Mouse (Mus musculus) ES-Bruce4 (cell line): ENCODE measurements around the gene Arid1a. TPM values are rescaled to one million over a fixed set of nuclear protein-coding genes. Genes with fewer than 3 reads are reported as not detected.

ENCODE experiments used
- H3K27ac ChIP-seq: 2 replicates; pipeline ENCODE4 v1.5.1; 2012; ENCODE audit warnings: low read length, inconsistent platforms; ENCODE audit not compliant: insufficient read depth
- H3K27me3 ChIP-seq: 2 replicates; pipeline ENCODE4 v1.6.1; 2012; ENCODE audit warnings: mild to moderate bottlenecking, low read length, inconsistent platforms; ENCODE audit not compliant: control insufficient read depth, poor library complexity, insufficient read depth, severe bottlenecking
- H3K36me3 ChIP-seq: 2 replicates; pipeline ENCODE4 v1.6.1; 2012; ENCODE audit warnings: inconsistent platforms, mild to moderate bottlenecking, low read length, moderate library complexity; ENCODE audit not compliant: control insufficient read depth, poor library complexity, insufficient read depth, severe bottlenecking
- H3K4me1 ChIP-seq: one replicate; pipeline ENCODE4 v1.8.1; 2011; ENCODE audit warnings: low read length; ENCODE audit not compliant: control insufficient read depth, insufficient read depth
- H3K4me3 ChIP-seq: 2 replicates; pipeline ENCODE4 v1.5.1; 2011; ENCODE audit warnings: low read depth, mild to moderate bottlenecking, low read length
- H3K9ac ChIP-seq: 2 replicates; pipeline ENCODE4 v1.6.1; 2012; ENCODE audit warnings: low read depth, mild to moderate bottlenecking, inconsistent platforms; ENCODE audit not compliant: poor library complexity, severe bottlenecking
- H3K9me3 ChIP-seq: replicated peaks from 2 replicates; pipeline ENCODE4 v1.6.1; 2012; ENCODE audit warnings: mild to moderate bottlenecking, low read length, inconsistent platforms; ENCODE audit not compliant: control insufficient read depth, poor library complexity, insufficient read depth, severe bottlenecking
- CTCF ChIP-seq: IDR thresholded peaks from one replicate; pipeline ENCODE4 v1.8.1; 2011; ENCODE audit warnings: low read depth, low read length
- EP300 ChIP-seq: IDR thresholded peaks from 2 replicates; pipeline ENCODE4 v1.6.1; 2011; ENCODE audit warnings: low read depth, low read length; ENCODE audit not compliant: insufficient read depth
- POLR2A ChIP-seq: IDR thresholded peaks from one replicate; pipeline ENCODE4 v1.8.1; 2011; ENCODE audit warnings: low read length; ENCODE audit not compliant: insufficient read depth
- polyA plus RNA-seq: library from polyadenylated mRNA; stranded (reverse); fragments of >200 nt; gene quantifications from 2 replicates; pipeline ENCODE4 v1.2.4, GENCODE M21; 2011; ENCODE audit warnings: low read depth; ENCODE audit not compliant: missing spikeins, insufficient read depth, insufficient read length

The Arid1a gene
- polyA plus RNA-seq, 1 experiment = 119 TPM

GRCm38 (mm10) chr4:133769157-133769556 lies 12.6 kb upstream of the Arid1a start:
- no peaks in the 10 kb centered on the region for H3K9me3 ChIP-seq
- H3K9ac ChIP-seq = no peak overlapping the region
- no peak overlapping the region for H3K27ac ChIP-seq
- H3K4me3 ChIP-seq = no peak overlapping the region
- H3K36me3 ChIP-seq = no peaks in the 10 kb centered on the region
- H3K4me1 ChIP-seq = peaks cover 2% of the 10 kb centered on the region
- H3K27me3 ChIP-seq = no peaks in the 10 kb centered on the region
- TF ChIP-seq EP300 = no peak
- TF ChIP-seq CTCF = no peak
- TF ChIP-seq POLR2A = no peak

GRCm38 (mm10) chr4:133763112-133763511 lies 6.5 kb upstream of the Arid1a start:
- Histone ChIP-seq H3K36me3 (no peaks in the 10 kb centered on the region), H3K27me3 (no peaks in the 10 kb centered on the region), H3K9ac (no peak overlapping the region), H3K4me3 (no peak overlapping the region), H3K9me3 (no peaks in the 10 kb centered on the region), H3K4me1 (no peaks in the 10 kb centered on the region), H3K27ac (no peak overlapping the region)
- TF ChIP-seq EP300 = no peak
- no peak for TF ChIP-seq POLR2A
- no peak for TF ChIP-seq CTCF

DNA sequence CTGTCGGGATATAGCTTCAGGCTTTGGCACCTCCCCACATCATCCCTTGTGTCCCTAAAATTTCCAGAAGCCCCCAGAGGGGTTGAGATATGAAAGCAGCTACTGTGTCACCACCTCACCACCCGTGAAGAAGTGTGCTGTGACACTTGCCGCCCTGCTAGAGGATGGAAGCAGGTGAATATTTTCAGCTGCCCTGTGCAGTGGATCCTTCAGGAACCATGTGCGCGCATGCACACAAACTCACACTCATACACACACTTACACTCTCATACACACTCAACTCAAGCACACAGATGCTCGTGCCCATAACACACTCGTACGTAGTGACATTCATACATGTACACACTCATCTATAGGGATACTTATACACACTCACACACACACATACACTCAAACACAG lies 3.1 kb upstream of the Arid1a start:
- Histone ChIP-seq H3K36me3 (no peaks in the 10 kb centered on the region), H3K27ac (no peak overlapping the region), H3K4me3 (no peak overlapping the region), H3K9me3 (no peaks in the 10 kb centered on the region), H3K27me3 (no peaks in the 10 kb centered on the region), H3K4me1 (no peaks in the 10 kb centered on the region), H3K9ac (no peak overlapping the region)
- no peak for TF ChIP-seq EP300
- TF ChIP-seq CTCF = no peak
- TF ChIP-seq POLR2A = no peak

DNA sequence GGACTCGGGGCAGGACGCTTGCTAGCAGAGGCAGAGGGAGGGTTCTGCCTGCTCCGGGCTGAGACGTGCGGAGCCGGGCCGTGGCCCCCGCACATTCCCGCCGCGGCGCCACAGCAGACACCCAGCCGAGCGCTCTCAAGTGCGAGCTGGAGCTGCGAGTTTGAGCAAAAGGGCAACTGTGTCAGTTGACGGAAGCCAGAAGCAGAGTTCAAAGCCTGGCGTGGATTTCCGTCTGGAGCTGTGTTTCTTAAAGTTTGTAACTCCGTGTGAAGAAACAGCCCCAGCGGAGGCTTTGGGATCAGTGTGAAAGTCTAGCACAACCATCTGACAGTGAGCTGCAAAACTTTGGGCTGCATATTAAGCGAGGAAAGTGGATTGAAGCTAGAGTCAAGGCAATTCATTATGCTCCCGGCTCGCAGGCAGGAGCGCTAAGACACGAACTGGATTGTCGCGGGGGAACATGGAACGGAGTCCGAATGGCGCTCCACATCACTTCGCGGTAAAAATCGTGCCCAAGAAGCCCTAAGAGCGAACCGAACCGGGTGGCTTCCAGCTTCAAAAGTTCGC lies 783 bp upstream of the Arid1a start:
- Histone ChIP-seq H3K4me3 (peak overlapping the region; percentile 89), H3K27ac (peak overlapping the region; percentile 95), H3K9ac (peak overlapping the region; percentile 99), H3K27me3 (no peaks in the 10 kb centered on the region), H3K9me3 (no peaks in the 10 kb centered on the region), H3K4me1 (no peaks in the 10 kb centered on the region), H3K36me3 (no peaks in the 10 kb centered on the region)
- TF ChIP-seq EP300 (peak; percentile 60; the same call in 1 of the 2 replicates), CTCF (no peak), POLR2A (peak; percentile 20)

DNA sequence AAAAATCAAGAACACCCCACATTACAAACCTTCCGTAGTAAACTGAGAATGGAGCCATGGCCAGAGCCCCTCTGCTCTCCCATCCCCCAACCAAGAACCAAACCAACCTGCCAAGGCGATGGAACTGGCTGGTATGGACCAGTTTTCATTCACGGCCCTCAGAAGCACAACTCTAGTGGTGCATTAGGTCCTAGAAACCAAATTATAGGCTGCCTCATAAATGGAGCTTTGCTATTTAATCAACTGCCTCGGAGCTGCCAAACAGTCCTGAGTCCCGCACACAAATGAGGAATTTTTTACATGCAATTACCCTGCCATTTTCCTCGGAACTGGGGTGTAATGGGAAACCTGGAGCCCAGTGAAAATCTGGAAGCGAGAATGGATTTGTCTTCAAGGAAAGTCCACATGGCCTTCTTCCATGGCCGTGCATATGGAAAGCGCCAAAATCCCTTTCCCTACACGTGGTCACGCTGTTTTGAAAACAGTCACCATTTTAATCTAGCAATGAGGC lies 653 bp downstream of the Arid1a start:
- no peaks in the 10 kb centered on the region for H3K9me3 ChIP-seq
- H3K36me3 ChIP-seq = no peaks in the 10 kb centered on the region
- no peak for TF ChIP-seq CTCF
- TF ChIP-seq EP300 = no peak
- no peak for TF ChIP-seq POLR2A
- H3K4me1 ChIP-seq = no peaks in the 10 kb centered on the region
- H3K4me3 ChIP-seq = peak overlapping the region; percentile 89
- H3K9ac ChIP-seq = peak overlapping the region; percentile 99
- peak overlapping the region; percentile 95 for H3K27ac ChIP-seq
- no peaks in the 10 kb centered on the region for H3K27me3 ChIP-seq
